Mouse (Mus musculus): ENCODE data around the gene Tmem248. TPM values are rescaled to one million over a fixed set of nuclear protein-coding genes. Genes with fewer than 3 reads are reported as not detected.

The Tmem248 gene
- polyA plus RNA-seq, 1 experiment from 2014 or later = 24.7 TPM

Other genes starting within 250 kb of the Tmem248 start
- gene Gusb, start 214.0 kb upstream of the Tmem248 start, polyA plus RNA-seq (2015; fragmentation: Nextera tagmentation; extraction: Ambion mirVana) = 37.8 and 45.4 TPM in 2 replicates
- gene Asl, start 187.8 kb upstream of the Tmem248 start, polyA plus RNA-seq (2015; fragmentation: Nextera tagmentation; extraction: Ambion mirVana) = 38.7 and 46.2 TPM in 2 replicates
- 73.4 and 80.4 TPM in 2 replicates for gene Crcp, start 187.8 kb upstream of the Tmem248 start, polyA plus RNA-seq (2015; fragmentation: Nextera tagmentation; extraction: Ambion mirVana)
- gene Tpst1, start 143.8 kb upstream of the Tmem248 start, polyA plus RNA-seq (2015; fragmentation: Nextera tagmentation; extraction: Ambion mirVana) = 58.8 and 59.2 TPM in 2 replicates
- gene Kctd7, start 72.2 kb upstream of the Tmem248 start, polyA plus RNA-seq (2015; fragmentation: Nextera tagmentation; extraction: Ambion mirVana) = 14.9 and 16.4 TPM in 2 replicates
- gene Rabgef1, start 45.3 kb upstream of the Tmem248 start, polyA plus RNA-seq (2015; fragmentation: Nextera tagmentation; extraction: Ambion mirVana) = 38.9 and 42.0 TPM in 2 replicates
- gene Sbds, start 38.4 kb downstream of the Tmem248 start, polyA plus RNA-seq (2015; fragmentation: Nextera tagmentation; extraction: Ambion mirVana) = 60.6 and 64.6 TPM in 2 replicates
- gene Tyw1, start 38.5 kb downstream of the Tmem248 start, polyA plus RNA-seq (2015; fragmentation: Nextera tagmentation; extraction: Ambion mirVana) = 21.0 and 21.9 TPM in 2 replicates
- gene Caln1, start 152.4 kb downstream of the Tmem248 start, polyA plus RNA-seq (2015; fragmentation: Nextera tagmentation; extraction: Ambion mirVana) = 42.5 and 51.0 TPM in 2 replicates
- gene A330070K13Rik, start 167.6 kb downstream of the Tmem248 start, polyA plus RNA-seq (2015; fragmentation: Nextera tagmentation; extraction: Ambion mirVana) = 0.26 and 0.45 TPM in 2 replicates

Measured in neural tube, embryonic 15.5 days (tissue).